9 mouse cellular contexts compared by ENCODE assay signal in genomic region chr11:96776068-96776467, GRCm38 (mm10). TPM values are rescaled to one million over a fixed set of nuclear protein-coding genes. Genes with fewer than 3 reads are reported as not detected.
A peak's percentile ranks its signal among the peaks of the same experiment; 100 is the strongest.
DNase-seq lines count a peak whose midpoint lies in the region; ATAC-seq and TF ChIP-seq lines count a peak whose summit lies in the region.
"Had no signal": no experiment of that assay in that cellular context is flagged by ENCODE, and none has a peak within 500 bp of the region (broad histone marks: within the 10 kb centered on the region; RNA-seq: fewer than 3 reads in every experiment).

No protein-coding gene starts in this region.

- no peak for TF ChIP-seq RAD21 in MEL (IDR thresholded peaks at IDR 0.05; ENCODE audit: low read depth, low read length)

- peaks cover 24% of the 10 kb centered on the region for H3K4me1 ChIP-seq in kidney, embryonic 15.5 days
- peaks cover 0 to 2% of the 10 kb centered on the region in 2 experiments; a peak in 2 of 4 replicates for H3K4me1 ChIP-seq in MEL (ENCODE audit: control insufficient read depth in 1 of 2, insufficient read depth in 2 of 2, low read length in 2 of 2)
- H3K4me1 ChIP-seq in hindbrain, embryonic 12.5 days = peaks cover 13% of the 10 kb centered on the region
- peaks cover 30% of the 10 kb centered on the region for H3K4me1 ChIP-seq in midbrain, embryonic 13.5 days (replicated peaks)

- H3K4me3 ChIP-seq in kidney, embryonic 15.5 days (replicated peaks) = peak overlapping the region; percentile 72
- H3K4me3 ChIP-seq in MEL (ENCODE audit: control insufficient read depth in 1 of 2, insufficient read depth in 1 of 2, low read depth in 2 of 2, low read length in 2 of 2) = no peak overlapping the region
- peak overlapping the region; percentile 75; the same call in 1 of the 2 replicates for H3K4me3 ChIP-seq in hindbrain, embryonic 12.5 days
- peak overlapping the region; percentile 79; the same call in 1 of the 2 replicates for H3K4me3 ChIP-seq in midbrain, embryonic 13.5 days (replicated peaks)

- H3K79me2 ChIP-seq in MEL (ENCODE audit: control insufficient read depth, insufficient read depth, low read length, poor library complexity) = peaks cover 7% of the 10 kb centered on the region

- H3K9ac ChIP-seq in kidney, embryonic 15.5 days = no peak overlapping the region
- H3K9ac ChIP-seq in MEL (ENCODE audit: control insufficient read depth, low read depth, low read length, poor library complexity, severe bottlenecking) = no peak overlapping the region
- peak overlapping the region; percentile 80 for H3K9ac ChIP-seq in hindbrain, embryonic 12.5 days
- H3K9ac ChIP-seq in midbrain, embryonic 13.5 days (replicated peaks) = peak overlapping the region; percentile 76

- H3K27ac ChIP-seq in kidney, embryonic 15.5 days = peak overlapping the region; percentile 80; the same call in 1 of the 2 replicates
- H3K27ac ChIP-seq in MEL (ENCODE audit: control insufficient read depth, low read depth, low read length) = no peak overlapping the region
- H3K27ac ChIP-seq in hindbrain, embryonic 12.5 days = no peak overlapping the region
- H3K27ac ChIP-seq in midbrain, embryonic 13.5 days = no peak overlapping the region

- no peak for TF ChIP-seq EP300 in MEL (IDR thresholded peaks at IDR 0.05; ENCODE audit: low read depth in 1 of 2, low read length in 2 of 2)

- intact Hi-C loops in gastrocnemius, postnatal 36 days (cut with DNase I) = no loop called here
- intact Hi-C loops in left cerebral cortex, postnatal 10 days (cut with DNase I) = loop anchor here (5.0 kb wide), 1 partner anchor 86 kb away; no protein-coding TSS in a partner anchor

- H3K36me3 ChIP-seq in kidney, embryonic 15.5 days = peaks cover 33% of the 10 kb centered on the region
- peaks cover 3 to 6% of the 10 kb centered on the region in 2 experiments; a peak in 3 of 4 replicates for H3K36me3 ChIP-seq in MEL (ENCODE audit: control insufficient read depth in 1 of 2, insufficient read depth in 2 of 2, low read length in 2 of 2)
- H3K36me3 ChIP-seq in hindbrain, embryonic 12.5 days = peaks cover 23% of the 10 kb centered on the region
- H3K36me3 ChIP-seq in midbrain, embryonic 13.5 days = peaks cover 29% of the 10 kb centered on the region

- TF ChIP-seq CTCF in MEL (IDR thresholded peaks at IDR 0.05 in 2 of 3, conservative IDR thresholded peaks at IDR 0.05 in 1 of 3; ENCODE audit: control insufficient read depth in 1 of 3, insufficient read depth in 1 of 3, low read depth in 2 of 3, low read length in 3 of 3, poor library complexity in 1 of 3, severe bottlenecking in 1 of 3) = peak in 2 of 3 experiments; percentile 10 to 33; a peak in 2 of 6 replicates

- ATAC-seq in kidney, embryonic 15.5 days (replicated peaks; ENCODE audit: low FRiP score) = no peak
- no peak for ATAC-seq in hindbrain, embryonic 12.5 days (ENCODE audit: low FRiP score)
- no peak for ATAC-seq in midbrain, embryonic 13.5 days

- peak overlapping the region; percentile 82 for H3K4me2 ChIP-seq in kidney, embryonic 15.5 days
- peak overlapping the region; percentile 83 for H3K4me2 ChIP-seq in hindbrain, embryonic 12.5 days (replicated peaks)
- H3K4me2 ChIP-seq in midbrain, embryonic 13.5 days (replicated peaks) = peak overlapping the region; percentile 78

- H3K27me3 ChIP-seq in kidney, embryonic 15.5 days = no peaks in the 10 kb centered on the region
- no peaks in the 10 kb centered on the region for H3K27me3 ChIP-seq in MEL (ENCODE audit: control insufficient read depth in 1 of 2, insufficient read depth in 2 of 2, low read length in 2 of 2)
- no peaks in the 10 kb centered on the region for H3K27me3 ChIP-seq in hindbrain, embryonic 12.5 days
- no peaks in the 10 kb centered on the region for H3K27me3 ChIP-seq in midbrain, embryonic 13.5 days

- TF ChIP-seq POLR2A in MEL (IDR thresholded peaks at IDR 0.05; ENCODE audit: control insufficient read depth in 1 of 2, insufficient read depth in 1 of 2, low read depth in 1 of 2, low read length in 2 of 2, poor library complexity in 1 of 2) = no peak

- no peaks in the 10 kb centered on the region for H3K9me3 ChIP-seq in kidney, embryonic 15.5 days (replicated peaks)
- H3K9me3 ChIP-seq in MEL (replicated peaks; ENCODE audit: insufficient read depth, low read length) = no peaks in the 10 kb centered on the region
- H3K9me3 ChIP-seq in hindbrain, embryonic 12.5 days (replicated peaks) = no peaks in the 10 kb centered on the region
- H3K9me3 ChIP-seq in midbrain, embryonic 13.5 days = no peaks in the 10 kb centered on the region

- WGBS in kidney, embryonic 15.5 days = 28% methylated on average over 3 of the region's 3 CpGs
- WGBS in hindbrain, embryonic 12.5 days = 53% methylated on average over 3 of the region's 3 CpGs
- 56% methylated on average over 3 of the region's 3 CpGs for whole genome bisulfite sequencing in midbrain, embryonic 13.5 days

- DNase-seq in kidney, postnatal 14 days = no peak
- DNase-seq in MEL (ENCODE audit: low read depth, low spot score) = peak; percentile 32
- no peak for DNase-seq in right cerebral cortex, postnatal 36 days (ENCODE audit: low spot score in 2 of 2)
- DNase-seq in gastrocnemius, postnatal 36 days = no peak
- DNase-seq in left cerebral cortex, postnatal 10 days (ENCODE audit: extremely low spot score in 1 of 2, low spot score in 2 of 2) = no peak
- DNase-seq: lung, postnatal 4 days had no signal

TF ChIP-seq in MEL, 35 proteins besides CTCF, POLR2A, EP300 and RAD21:
- TF ChIP-seq SMC3 (IDR thresholded peaks at IDR 0.05; ENCODE audit: low read depth, low read length) (peak; percentile 13; the same call in 1 of the 2 replicates), HCFC1 (IDR thresholded peaks at IDR 0.05; ENCODE audit: low read depth, low read length) (no peak)

RNA-seq across cellular contexts. Expression of gene Snx11, which starts 1.3 kb away (rescaled TPM):
- polyA plus RNA-seq in kidney, embryonic 15.5 days (2015; fragmentation: Nextera tagmentation; extraction: Ambion mirVana) = 19.2 and 20.4 TPM in 2 replicates
- total RNA-seq in MEL (2012; rRNA removed) = 33.9 and 43.1 TPM in 2 replicates
- 10 to 100 TPM in 1 of 2 experiments, not detected in 1; 33.7 TPM for polyA plus RNA-seq in MEL (2012; ENCODE audit: insufficient read depth in 1 of 2, insufficient read length in 2 of 2, low read depth in 1 of 2, low replicate concordance in 2 of 2, missing spikeins in 1 of 2)
- polyA plus RNA-seq in hindbrain, embryonic 12.5 days (2016; fragmentation: Nextera tagmentation; extraction: Ambion mirVana) = 40.5 and 45.1 TPM in 2 replicates
- 45.6 and 47.4 TPM in 2 replicates for polyA plus RNA-seq in midbrain, embryonic 13.5 days (2015; fragmentation: Nextera tagmentation; extraction: Ambion mirVana)
- total RNA-seq in gastrocnemius, postnatal 36 days (2021) = 10 to 100 TPM; 10.0 to 10.3 TPM
- total RNA-seq in left cerebral cortex, postnatal 10 days (2021) = 10 to 100 TPM; 43.1 to 43.2 TPM

RNA-seq across cellular contexts. Expression of gene Cbx1, which starts 12.9 kb away (rescaled TPM):
- 136 and 154 TPM in 2 replicates for polyA plus RNA-seq in kidney, embryonic 15.5 days (2015; fragmentation: Nextera tagmentation; extraction: Ambion mirVana)
- 132 and 135 TPM in 2 replicates for total RNA-seq in MEL (2012; rRNA removed)
- polyA plus RNA-seq in MEL (2012; ENCODE audit: insufficient read depth in 1 of 2, insufficient read length in 2 of 2, low read depth in 1 of 2, low replicate concordance in 2 of 2, missing spikeins in 1 of 2) = 100 to 1,000 TPM; 152 to 368 TPM
- 136 TPM in 2 replicates for polyA plus RNA-seq in hindbrain, embryonic 12.5 days (2016; fragmentation: Nextera tagmentation; extraction: Ambion mirVana)
- 130 and 137 TPM in 2 replicates for polyA plus RNA-seq in midbrain, embryonic 13.5 days (2015; fragmentation: Nextera tagmentation; extraction: Ambion mirVana)
- total RNA-seq in gastrocnemius, postnatal 36 days (2021) = 10 to 100 TPM; 33.3 to 34.3 TPM
- total RNA-seq in left cerebral cortex, postnatal 10 days (2021) = 10 to 100 TPM; 49.3 to 52.2 TPM

RNA-seq across cellular contexts. Expression of gene Nfe2l1, which starts 53.7 kb away (rescaled TPM):
- 78.5 and 82.1 TPM in 2 replicates for polyA plus RNA-seq in kidney, embryonic 15.5 days (2015; fragmentation: Nextera tagmentation; extraction: Ambion mirVana)
- 44.8 and 47.0 TPM in 2 replicates for total RNA-seq in MEL (2012; rRNA removed)
- 10 to 100 TPM; 37.5 to 66.5 TPM for polyA plus RNA-seq in MEL (2012; ENCODE audit: insufficient read depth in 1 of 2, insufficient read length in 2 of 2, low read depth in 1 of 2, low replicate concordance in 2 of 2, missing spikeins in 1 of 2)
- polyA plus RNA-seq in hindbrain, embryonic 12.5 days (2016; fragmentation: Nextera tagmentation; extraction: Ambion mirVana) = 82.8 and 88.2 TPM in 2 replicates
- 67.8 and 69.0 TPM in 2 replicates for polyA plus RNA-seq in midbrain, embryonic 13.5 days (2015; fragmentation: Nextera tagmentation; extraction: Ambion mirVana)
- 100 to 1,000 TPM; 374 to 411 TPM for total RNA-seq in gastrocnemius, postnatal 36 days (2021)
- 100 to 1,000 TPM; 167 to 175 TPM for total RNA-seq in left cerebral cortex, postnatal 10 days (2021)

Comparison
In these comparisons a context has a peak if more than half of its experiments do, and no peak if none do; other contexts are left out.
1. H3K4me3 ChIP-seq: peak in kidney, embryonic 15.5 days (single experiment), hindbrain, embryonic 12.5 days (single experiment) and midbrain, embryonic 13.5 days (single experiment); none in MEL (0 of 2).
2. H3K9ac ChIP-seq: peak in hindbrain, embryonic 12.5 days (single experiment) and midbrain, embryonic 13.5 days (single experiment); none in kidney, embryonic 15.5 days (single experiment) and MEL (single experiment).
3. Peak in every context shown above with its lines, with median percentiles within 50 percentile points of each other: H3K4me2 ChIP-seq.